In genomic region chr19:26608434-26608812, GRCm38 (mm10) we compare ENCODE assay signal across 8 mouse cellular contexts. TPM values are rescaled to one million over a fixed set of nuclear protein-coding genes. Genes with fewer than 3 reads are reported as not detected.
DNase-seq lines count a peak whose midpoint lies in the region; ATAC-seq lines count a peak whose summit lies in the region.

No protein-coding gene starts in this region.

- no peak for DNase-seq in heart, postnatal 10 days
- peak; percentile 56 for DNase-seq in embryo, embryonic 10.5 days (ENCODE audit: low spot score)
- no peak for DNase-seq in right cerebral cortex, postnatal 4 days
- no peak for DNase-seq in right cerebral cortex, adult 2 months (ENCODE audit: low spot score in 2 of 2)
- no peak for DNase-seq in left cerebral cortex, postnatal 10 days (ENCODE audit: extremely low spot score in 1 of 2, low spot score in 2 of 2)

- no peak overlapping the region for H3K27ac ChIP-seq in heart, embryonic 15.5 days
- H3K27ac ChIP-seq in intestine, embryonic 15.5 days, result no peak overlapping the region
- no peak overlapping the region for H3K27ac ChIP-seq in midbrain, embryonic 15.5 days

- no peaks in the 10 kb centered on the region for H3K9me3 ChIP-seq in heart, embryonic 15.5 days (replicated peaks)
- no peaks in the 10 kb centered on the region for H3K9me3 ChIP-seq in intestine, embryonic 15.5 days
- no peaks in the 10 kb centered on the region for H3K9me3 ChIP-seq in midbrain, embryonic 15.5 days

- no peak for ATAC-seq in heart, embryonic 15.5 days (replicated peaks; ENCODE audit: insufficient number of reproducible peaks, insufficient read depth, low FRiP score, low read depth)
- no peak for ATAC-seq in intestine, embryonic 15.5 days
- ATAC-seq in midbrain, embryonic 15.5 days (replicated peaks), result no peak

- peaks cover 27% of the 10 kb centered on the region for H3K4me1 ChIP-seq in heart, embryonic 15.5 days (replicated peaks)
- H3K4me1 ChIP-seq in intestine, embryonic 15.5 days (replicated peaks), result peaks cover 10% of the 10 kb centered on the region
- H3K4me1 ChIP-seq in midbrain, embryonic 15.5 days, result peaks cover 24% of the 10 kb centered on the region

- 36% methylated on average over 7 of the region's 7 CpGs for WGBS in heart, embryonic 15.5 days
- WGBS in intestine, embryonic 15.5 days, result 32% methylated on average over 7 of the region's 7 CpGs
- 2% methylated on average over 7 of the region's 7 CpGs for WGBS in midbrain, embryonic 15.5 days

- intact Hi-C loops in heart, postnatal 10 days (cut with DNase I), result loop anchor here (5.0 kb wide), 2 partner anchors 109 to 824 kb away; no protein-coding TSS in a partner anchor
- intact Hi-C loops in left cerebral cortex, postnatal 10 days (cut with DNase I), result loop anchor here (5.0 kb wide), 1 partner anchor 141 kb away; no protein-coding TSS in a partner anchor

- no peak overlapping the region for H3K9ac ChIP-seq in heart, embryonic 15.5 days
- no peak overlapping the region for H3K9ac ChIP-seq in intestine, embryonic 15.5 days
- no peak overlapping the region for H3K9ac ChIP-seq in midbrain, embryonic 15.5 days

- peak overlapping the region; percentile 100 for H3K4me2 ChIP-seq in heart, embryonic 15.5 days
- peak overlapping the region; percentile 99 for H3K4me2 ChIP-seq in intestine, embryonic 15.5 days (replicated peaks)
- peak overlapping the region; percentile 100 for H3K4me2 ChIP-seq in midbrain, embryonic 15.5 days

- H3K27me3 ChIP-seq in heart, embryonic 15.5 days, result no peaks in the 10 kb centered on the region
- no peaks in the 10 kb centered on the region for H3K27me3 ChIP-seq in intestine, embryonic 15.5 days (replicated peaks)
- 0 out of 2 replicates have a peak, but pooled peaks cover 3% of the 10 kb centered on the region for H3K27me3 ChIP-seq in midbrain, embryonic 15.5 days (replicated peaks)

- H3K36me3 ChIP-seq in heart, embryonic 15.5 days, result no peaks in the 10 kb centered on the region
- H3K36me3 ChIP-seq in intestine, embryonic 15.5 days, result no peaks in the 10 kb centered on the region
- H3K36me3 ChIP-seq in midbrain, embryonic 15.5 days (replicated peaks), result no peaks in the 10 kb centered on the region

- peak overlapping the region; percentile 86 for H3K4me3 ChIP-seq in heart, embryonic 15.5 days
- peak overlapping the region; percentile 74 for H3K4me3 ChIP-seq in intestine, embryonic 15.5 days (replicated peaks)
- peak overlapping the region; percentile 94 for H3K4me3 ChIP-seq in midbrain, embryonic 15.5 days

RNA-seq across cellular contexts. Expression of gene Smarca2, which starts 3.6 kb away (rescaled TPM):
- polyA plus RNA-seq in heart, embryonic 15.5 days (2015; fragmentation: Nextera tagmentation; extraction: Ambion mirVana), result 27.4 and 29.7 TPM in 2 replicates
- 10 to 100 TPM; 69.6 to 70.0 TPM for total RNA-seq in heart, postnatal 10 days (2021)
- polyA plus RNA-seq in intestine, embryonic 15.5 days (2015; fragmentation: Nextera tagmentation; extraction: Ambion mirVana), result 36.3 and 38.1 TPM in 2 replicates
- 143 and 158 TPM in 2 replicates for polyA plus RNA-seq in midbrain, embryonic 15.5 days (2015; fragmentation: Nextera tagmentation; extraction: Ambion mirVana)
- 100 to 1,000 TPM; 205 to 206 TPM for total RNA-seq in left cerebral cortex, postnatal 10 days (2021)
